Mouse (Mus musculus) liver, embryonic 12.5 days (tissue): ENCODE measurements around the gene Cdkal1. TPM values are rescaled to one million over a fixed set of nuclear protein-coding genes. Genes with fewer than 3 reads are reported as not detected.

ENCODE experiments used
- ATAC-seq: fragments of 200-750 bp; cut with Nextera tagmentation; 2 replicates; pipeline ENCODE4 v1.8.0; 2017; ENCODE audit warnings: moderate number of reproducible peaks, mild to moderate bottlenecking, moderate library complexity
- H3K27ac ChIP-seq: fragments of 300-500 bp; sonication (generic); 2 replicates; pipeline ENCODE4 v1.5.1; 2016; ENCODE audit warnings: mild to moderate bottlenecking
- H3K27me3 ChIP-seq: fragments of 300-500 bp; sonication (generic); replicated peaks from 2 replicates; pipeline ENCODE4 v1.6.1; 2016; ENCODE audit warnings: mild to moderate bottlenecking, moderate library complexity
- H3K36me3 ChIP-seq: fragments of 300-500 bp; sonication (generic); 2 replicates; pipeline ENCODE4 v1.6.1; 2016; ENCODE audit warnings: mild to moderate bottlenecking, moderate library complexity
- H3K4me1 ChIP-seq: fragments of 300-500 bp; sonication (generic); 2 replicates; pipeline ENCODE4 v1.6.1; 2016
- H3K4me2 ChIP-seq: fragments of 300-500 bp; sonication (generic); 2 replicates; pipeline ENCODE4 v1.6.1; 2016; ENCODE audit warnings: mild to moderate bottlenecking, moderate library complexity
- H3K4me3 ChIP-seq: fragments of 300-500 bp; sonication (generic); 2 replicates; pipeline ENCODE4 v1.5.1; 2016; ENCODE audit warnings: mild to moderate bottlenecking, moderate library complexity
- H3K9ac ChIP-seq: fragments of 300-500 bp; sonication (generic); 2 replicates; pipeline ENCODE4 v1.6.1; 2016; ENCODE audit warnings: mild to moderate bottlenecking, moderate library complexity
- H3K9me3 ChIP-seq: fragments of 300-500 bp; sonication (generic); replicated peaks from 2 replicates; pipeline ENCODE4 v1.6.1; 2016; ENCODE audit warnings: mild to moderate bottlenecking, moderate library complexity
- WGBS: fragments of 180-500 bp; shearing (Covaris S2); methylation state at CpG from one replicate; pipeline ENCODE4 v1.1.7; 2016; ENCODE audit not compliant: insufficient replicate concordance; 5-methylcytosine and 5-hydroxymethylcytosine counted together
- polyA plus RNA-seq: library from polyadenylated mRNA; unstranded; fragments of >200 nt; fragmentation: Nextera tagmentation; extraction: Ambion mirVana; gene quantifications from 2 replicates; pipeline ENCODE4 v1.2.1, GENCODE M21; 2016

Cdkal1 gene
- polyA plus RNA-seq, 1 experiment from 2014 or later: 16.0 TPM

GRCm38 (mm10) chr13:29590685-29591084 is 264.8 kb downstream of the Cdkal1 start:
- H3K27me3 ChIP-seq: no peaks in the 10 kb centered on the region
- H3K9me3 ChIP-seq: peaks cover 6% of the 10 kb centered on the region; the same call in 1 of the 2 replicates
- H3K36me3 ChIP-seq: 0 out of 2 replicates have a peak, but pooled peaks cover 2% of the 10 kb centered on the region
- 73% methylated on average over 5 of the region's 5 CpGs for WGBS
- H3K4me1 ChIP-seq: no peaks in the 10 kb centered on the region
- no peak overlapping the region for H3K4me3 ChIP-seq
- H3K9ac ChIP-seq: no peak overlapping the region
- H3K4me2 ChIP-seq: no peak overlapping the region
- ATAC-seq: no peak
- H3K27ac ChIP-seq: no peak overlapping the region

DNA sequence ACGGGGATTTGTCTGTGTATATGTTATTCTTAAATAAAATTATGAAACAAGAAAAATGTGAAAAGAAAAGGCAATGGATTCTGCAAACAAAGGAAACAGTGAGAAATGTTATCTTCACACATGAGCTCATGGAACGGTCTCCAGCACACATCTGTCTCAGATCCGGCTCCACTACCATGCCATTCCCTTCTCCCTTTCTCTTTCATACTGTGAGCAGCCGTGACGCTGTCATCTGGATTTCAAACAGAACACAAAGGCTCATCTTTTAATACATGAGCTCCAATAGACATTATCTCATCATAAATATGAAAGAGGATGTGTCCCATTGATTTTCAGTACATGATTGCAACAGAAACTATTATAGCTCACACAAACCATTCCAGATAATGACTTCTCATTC is 265.3 kb downstream of the Cdkal1 start:
- ATAC-seq: no peak
- no peak overlapping the region for H3K4me3 ChIP-seq

GRCm38 (mm10) chr13:29588693-29589092 is 266.8 kb downstream of the Cdkal1 start:
- Histone ChIP-seq H3K27me3 (no peaks in the 10 kb centered on the region), H3K9me3 (peaks cover 6% of the 10 kb centered on the region; the same call in 1 of the 2 replicates), H3K4me3 (no peak overlapping the region), H3K27ac (no peak overlapping the region), H3K4me2 (no peak overlapping the region), H3K4me1 (no peaks in the 10 kb centered on the region), H3K9ac (no peak overlapping the region), H3K36me3 (0 out of 2 replicates have a peak, but pooled peaks cover 2% of the 10 kb centered on the region)
- no peak for ATAC-seq
- WGBS: 83% methylated on average over 4 of the region's 4 CpGs

More for the DNA sequence above, 265.3 kb downstream of the Cdkal1 start:
- 82% methylated on average over 5 of the region's 5 CpGs for WGBS
- no peak overlapping the region for H3K9ac ChIP-seq
- peaks cover 6% of the 10 kb centered on the region; the same call in 1 of the 2 replicates for H3K9me3 ChIP-seq
- H3K27me3 ChIP-seq: no peaks in the 10 kb centered on the region
- 0 out of 2 replicates have a peak, but pooled peaks cover 2% of the 10 kb centered on the region for H3K36me3 ChIP-seq
- H3K4me2 ChIP-seq: no peak overlapping the region
- H3K4me1 ChIP-seq: no peaks in the 10 kb centered on the region
- no peak overlapping the region for H3K27ac ChIP-seq

DNA sequence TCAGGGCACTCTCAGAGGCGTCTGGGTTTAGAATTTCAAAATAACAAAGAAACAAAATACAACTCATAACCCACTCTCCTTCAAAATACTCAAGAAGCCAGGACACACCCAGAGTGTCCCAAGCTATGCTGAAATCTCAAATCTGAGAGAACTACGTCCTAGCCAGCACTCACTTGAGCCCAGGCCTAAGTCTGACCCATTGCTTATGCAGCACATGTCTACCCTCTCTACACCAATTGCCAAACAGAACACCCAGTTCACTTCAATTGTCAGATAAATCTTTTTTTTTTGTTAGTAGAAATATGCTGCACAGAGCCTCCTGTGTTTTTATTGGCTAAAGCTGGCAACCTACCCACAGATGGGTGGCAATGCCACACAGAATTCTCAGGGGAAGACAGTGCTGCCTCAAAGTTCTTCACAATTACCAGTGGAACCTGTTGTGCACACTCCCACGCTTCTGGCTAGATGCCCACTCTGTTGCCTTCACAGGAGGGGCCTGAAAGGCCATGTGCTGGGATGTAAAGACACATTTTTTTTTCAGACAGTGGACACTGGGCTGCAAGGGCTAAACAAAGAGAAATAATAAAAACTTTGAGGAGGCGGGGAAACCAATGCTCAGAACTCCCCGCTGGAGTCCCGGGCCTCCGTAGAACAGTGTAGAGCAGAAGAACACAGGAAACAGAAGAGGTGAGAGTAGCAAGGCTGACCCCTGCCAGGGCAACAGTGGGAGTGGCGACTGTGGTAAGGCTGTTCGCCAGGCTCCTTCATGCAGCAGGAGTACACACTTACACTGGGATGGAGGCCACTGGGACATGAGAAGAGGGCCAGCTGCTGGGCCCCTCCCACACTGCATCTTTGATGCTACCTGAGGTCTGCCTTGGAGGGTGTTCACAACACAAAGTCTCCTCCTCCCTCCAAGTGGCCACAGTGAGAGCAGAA is 273.4 kb downstream of the Cdkal1 start:
- no peaks in the 10 kb centered on the region for H3K4me1 ChIP-seq
- ATAC-seq: no peak
- H3K4me2 ChIP-seq: no peak overlapping the region
- no peaks in the 10 kb centered on the region for H3K27me3 ChIP-seq
- H3K36me3 ChIP-seq: no peaks in the 10 kb centered on the region
- no peak overlapping the region for H3K27ac ChIP-seq
- 67% methylated on average over 9 of the region's 9 CpGs for WGBS
- H3K4me3 ChIP-seq: no peak overlapping the region
- no peaks in the 10 kb centered on the region for H3K9me3 ChIP-seq
- H3K9ac ChIP-seq: no peak overlapping the region

GRCm38 (mm10) chr13:29580780-29581179 is 274.7 kb downstream of the Cdkal1 start:
- no peak overlapping the region for H3K9ac ChIP-seq
- H3K4me3 ChIP-seq: no peak overlapping the region
- H3K4me2 ChIP-seq: no peak overlapping the region
- H3K4me1 ChIP-seq: no peaks in the 10 kb centered on the region
- no peak for ATAC-seq
- WGBS: 78% methylated on average over 7 of the region's 7 CpGs
- no peaks in the 10 kb centered on the region for H3K9me3 ChIP-seq
- H3K27ac ChIP-seq: no peak overlapping the region
- H3K36me3 ChIP-seq: no peaks in the 10 kb centered on the region
- no peaks in the 10 kb centered on the region for H3K27me3 ChIP-seq

DNA sequence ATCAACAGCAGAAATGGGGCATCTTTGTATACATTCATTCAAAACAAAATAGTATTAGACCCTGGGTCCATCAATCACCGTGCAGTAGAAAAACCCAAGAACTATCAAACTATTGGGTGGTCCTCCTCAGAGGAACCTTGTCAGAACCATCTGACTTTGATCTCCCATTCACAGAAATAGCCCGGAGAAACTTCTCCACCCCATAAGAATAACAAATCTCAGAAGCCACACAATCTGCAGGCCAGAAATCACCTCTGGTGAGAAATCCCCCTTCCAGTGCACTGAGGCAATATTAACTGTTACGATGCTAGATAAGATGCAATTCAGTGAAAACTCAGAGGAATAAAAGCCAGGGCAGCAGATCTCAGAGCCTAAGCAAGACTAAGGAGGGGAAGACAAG is 275.5 kb downstream of the Cdkal1 start:
- Histone ChIP-seq H3K9me3 (no peaks in the 10 kb centered on the region), H3K4me2 (no peak overlapping the region), H3K27ac (no peak overlapping the region), H3K9ac (no peak overlapping the region), H3K4me1 (no peaks in the 10 kb centered on the region), H3K27me3 (no peaks in the 10 kb centered on the region), H3K36me3 (no peaks in the 10 kb centered on the region), H3K4me3 (no peak overlapping the region)
- no peak for ATAC-seq
- WGBS: 71% methylated on average over 3 of the region's 3 CpGs

DNA sequence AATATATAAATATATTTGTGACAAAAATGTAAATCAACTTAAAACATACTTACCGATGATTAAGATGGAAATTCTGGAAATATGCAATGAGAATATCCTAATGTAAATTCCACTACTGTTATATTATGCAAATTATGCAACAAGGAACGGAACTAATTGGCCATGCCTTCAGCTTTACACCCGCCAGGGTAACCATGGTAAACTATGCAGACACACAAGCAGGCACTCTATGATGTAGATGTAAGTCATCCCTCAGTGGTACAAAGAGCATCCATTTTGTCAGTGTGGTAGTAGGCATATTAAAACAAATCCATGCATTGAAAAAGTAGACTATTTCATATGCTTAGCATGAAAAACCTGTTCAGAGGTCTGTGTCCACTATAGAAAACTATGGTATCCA is 276.9 kb downstream of the Cdkal1 start:
- WGBS: 82% methylated on average over 3 of the region's 3 CpGs
- H3K4me1 ChIP-seq: no peaks in the 10 kb centered on the region
- no peak overlapping the region for H3K27ac ChIP-seq
- H3K4me3 ChIP-seq: no peak overlapping the region
- no peaks in the 10 kb centered on the region for H3K36me3 ChIP-seq
- H3K9me3 ChIP-seq: no peaks in the 10 kb centered on the region
- H3K4me2 ChIP-seq: no peak overlapping the region
- no peaks in the 10 kb centered on the region for H3K27me3 ChIP-seq
- ATAC-seq: no peak
- H3K9ac ChIP-seq: no peak overlapping the region

DNA sequence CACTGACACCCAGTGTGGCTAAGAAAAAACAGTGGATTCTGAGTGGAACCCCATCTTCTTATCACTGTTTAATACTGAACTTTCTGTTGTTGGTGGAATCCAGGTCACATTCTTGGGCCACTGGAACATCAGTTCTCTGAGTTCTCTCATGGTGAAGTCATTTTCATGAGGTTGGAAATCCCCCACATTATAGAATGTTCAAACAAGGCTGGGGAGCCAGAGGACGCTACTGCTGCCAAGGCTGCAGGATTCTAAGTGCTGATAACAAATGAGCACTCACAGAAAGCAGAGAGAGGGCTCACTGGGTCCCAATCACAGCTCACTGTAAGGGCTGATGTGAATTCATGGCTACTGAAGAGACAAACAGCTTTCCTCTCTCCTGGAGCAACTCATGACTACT is 280.7 kb downstream of the Cdkal1 start:
- WGBS: 48% methylated on average over 1 of the region's 1 CpGs
- H3K9ac ChIP-seq: no peak overlapping the region
- no peaks in the 10 kb centered on the region for H3K9me3 ChIP-seq
- H3K4me1 ChIP-seq: no peaks in the 10 kb centered on the region
- H3K4me3 ChIP-seq: no peak overlapping the region
- H3K36me3 ChIP-seq: no peaks in the 10 kb centered on the region
- no peak overlapping the region for H3K4me2 ChIP-seq
- no peak for ATAC-seq
- H3K27ac ChIP-seq: no peak overlapping the region
- H3K27me3 ChIP-seq: no peaks in the 10 kb centered on the region

- H3K4me3 ChIP-seq: no peak overlapping the region
- no peak overlapping the region for H3K9ac ChIP-seq
- ATAC-seq: no peak
- H3K4me2 ChIP-seq: no peak overlapping the region
- H3K4me1 ChIP-seq: no peaks in the 10 kb centered on the region
- H3K36me3 ChIP-seq: no peaks in the 10 kb centered on the region
- no peak overlapping the region for H3K27ac ChIP-seq
- no peaks in the 10 kb centered on the region for H3K27me3 ChIP-seq
- no peaks in the 10 kb centered on the region for H3K9me3 ChIP-seq
- WGBS: 65% methylated on average over 2 of the region's 2 CpGs
These were observed 283.0 kb downstream of the Cdkal1 start for GRCm38 (mm10) chr13:29572477-29572876.

GRCm38 (mm10) chr13:29565710-29566109 is 289.8 kb downstream of the Cdkal1 start:
- H3K4me3 ChIP-seq: no peak overlapping the region
- H3K9me3 ChIP-seq: no peaks in the 10 kb centered on the region
- ATAC-seq: no peak
- no peak overlapping the region for H3K27ac ChIP-seq
- H3K27me3 ChIP-seq: no peaks in the 10 kb centered on the region
- no peaks in the 10 kb centered on the region for H3K36me3 ChIP-seq
- 73% methylated on average over 5 of the region's 5 CpGs for WGBS
- no peaks in the 10 kb centered on the region for H3K4me1 ChIP-seq
- H3K9ac ChIP-seq: no peak overlapping the region
- no peak overlapping the region for H3K4me2 ChIP-seq

- no peak overlapping the region for H3K9ac ChIP-seq
- H3K27ac ChIP-seq: no peak overlapping the region
- ATAC-seq: no peak
- H3K4me3 ChIP-seq: no peak overlapping the region
- H3K36me3 ChIP-seq: no peaks in the 10 kb centered on the region
- no peaks in the 10 kb centered on the region for H3K4me1 ChIP-seq
- H3K4me2 ChIP-seq: no peak overlapping the region
- 77% methylated on average over 3 of the region's 3 CpGs for WGBS
- no peaks in the 10 kb centered on the region for H3K9me3 ChIP-seq
- no peaks in the 10 kb centered on the region for H3K27me3 ChIP-seq
These were observed 296.3 kb downstream of the Cdkal1 start for GRCm38 (mm10) chr13:29559188-29559587.

DNA sequence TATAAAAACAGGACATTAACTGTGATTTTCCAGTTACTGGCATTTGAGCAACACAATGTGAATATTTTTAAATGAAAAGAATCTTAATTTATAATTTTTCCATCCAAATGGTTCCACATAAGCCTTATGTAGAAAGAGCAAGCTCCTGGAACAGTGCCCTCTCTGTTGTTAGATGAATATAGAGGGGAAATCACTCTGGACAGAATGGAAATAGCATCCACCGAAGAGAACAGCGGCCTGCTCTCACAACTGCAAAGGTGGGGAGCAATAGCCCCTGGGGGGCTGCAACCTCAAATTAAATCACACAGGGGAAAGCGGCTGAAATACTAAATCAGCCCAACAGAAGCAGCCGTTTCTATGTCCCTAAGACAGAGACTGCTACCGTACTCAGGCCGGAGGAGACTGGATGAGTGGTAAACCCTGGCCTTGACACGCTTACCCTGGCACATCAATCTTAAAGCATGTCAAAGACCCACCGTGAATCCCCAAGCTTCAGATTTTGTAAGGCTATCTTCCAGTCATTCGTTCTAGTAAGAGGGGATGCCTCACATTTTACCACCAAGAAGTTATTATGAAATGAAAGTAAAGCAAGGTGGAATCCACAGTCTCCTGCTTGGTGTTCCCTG is 300.2 kb downstream of the Cdkal1 start:
- H3K9ac ChIP-seq: no peak overlapping the region
- no peak overlapping the region for H3K4me2 ChIP-seq
- no peak for ATAC-seq
- no peaks in the 10 kb centered on the region for H3K36me3 ChIP-seq
- H3K9me3 ChIP-seq: no peaks in the 10 kb centered on the region
- H3K4me3 ChIP-seq: no peak overlapping the region
- H3K27ac ChIP-seq: no peak overlapping the region
- H3K4me1 ChIP-seq: no peaks in the 10 kb centered on the region
- H3K27me3 ChIP-seq: no peaks in the 10 kb centered on the region
- 83% methylated on average over 9 of the region's 9 CpGs for WGBS
